Mouse (Mus musculus) heart, embryonic 11.5 days (tissue): Measurements from ENCODE around the gene Capn10. TPM values are rescaled to one million over a fixed set of nuclear protein-coding genes. Genes with fewer than 3 reads are reported as not detected.
A peak's percentile ranks its signal among the peaks of the same experiment; 100 is the strongest.

ENCODE experiments used
- ATAC-seq: fragments of 200-750 bp; cut with Nextera tagmentation; replicated peaks from 2 replicates; pipeline ENCODE4 v1.8.0; 2017; ENCODE audit warnings: moderate library complexity; ENCODE audit not compliant: insufficient number of reproducible peaks, low FRiP score, low TSS enrichment
- H3K27ac ChIP-seq: fragments of 300-500 bp; sonication (generic); 2 replicates; pipeline ENCODE4 v1.5.1; 2014; ENCODE audit warnings: mild to moderate bottlenecking, low read depth, low read length
- H3K27me3 ChIP-seq: fragments of 300-500 bp; sonication (generic); 2 replicates; pipeline ENCODE4 v1.6.1; 2014; ENCODE audit warnings: mild to moderate bottlenecking, low read length, mixed read lengths; ENCODE audit not compliant: control insufficient read depth, insufficient read depth
- H3K36me3 ChIP-seq: fragments of 300-500 bp; sonication (generic); 2 replicates; pipeline ENCODE4 v1.6.1; 2014; ENCODE audit warnings: mild to moderate bottlenecking, low read length, moderate library complexity, mixed read lengths; ENCODE audit not compliant: control insufficient read depth, insufficient read depth
- H3K4me1 ChIP-seq: fragments of 300-500 bp; sonication (generic); 2 replicates; pipeline ENCODE4 v1.6.1; 2014; ENCODE audit warnings: low read length; ENCODE audit not compliant: control insufficient read depth, insufficient read depth
- H3K4me2 ChIP-seq: fragments of 300-500 bp; sonication (generic); 2 replicates; pipeline ENCODE4 v1.6.1; 2014; ENCODE audit warnings: mild to moderate bottlenecking, moderate library complexity
- H3K4me3 ChIP-seq: fragments of 300-500 bp; sonication (generic); 2 replicates; pipeline ENCODE4 v1.5.1; 2014; ENCODE audit warnings: low read depth, low read length
- H3K9ac ChIP-seq: fragments of 300-500 bp; sonication (generic); 2 replicates; pipeline ENCODE4 v1.6.1; 2014; ENCODE audit warnings: mild to moderate bottlenecking, low read depth, low read length, moderate library complexity
- H3K9me3 ChIP-seq: fragments of 300-500 bp; sonication (generic); replicated peaks from 2 replicates; pipeline ENCODE4 v1.6.1; 2016; ENCODE audit warnings: low read length; ENCODE audit not compliant: control insufficient read depth
- WGBS: fragments of 180-500 bp; shearing (Covaris S2); extraction: QIAGEN DNeasy Blood & Tissue Kit; methylation state at CpG from one replicate; pipeline ENCODE4 v1.1.7; 2014; ENCODE audit not compliant: insufficient replicate concordance; 5-methylcytosine and 5-hydroxymethylcytosine counted together
- polyA plus RNA-seq: library from polyadenylated mRNA; unstranded; fragments of >200 nt; fragmentation: Nextera tagmentation; extraction: Ambion mirVana; gene quantifications from 2 replicates; pipeline ENCODE4 v1.2.1, GENCODE M21; 2014

Gene Capn10
- 11.8 and 14.7 TPM in 2 replicates for polyA plus RNA-seq

DNA sequence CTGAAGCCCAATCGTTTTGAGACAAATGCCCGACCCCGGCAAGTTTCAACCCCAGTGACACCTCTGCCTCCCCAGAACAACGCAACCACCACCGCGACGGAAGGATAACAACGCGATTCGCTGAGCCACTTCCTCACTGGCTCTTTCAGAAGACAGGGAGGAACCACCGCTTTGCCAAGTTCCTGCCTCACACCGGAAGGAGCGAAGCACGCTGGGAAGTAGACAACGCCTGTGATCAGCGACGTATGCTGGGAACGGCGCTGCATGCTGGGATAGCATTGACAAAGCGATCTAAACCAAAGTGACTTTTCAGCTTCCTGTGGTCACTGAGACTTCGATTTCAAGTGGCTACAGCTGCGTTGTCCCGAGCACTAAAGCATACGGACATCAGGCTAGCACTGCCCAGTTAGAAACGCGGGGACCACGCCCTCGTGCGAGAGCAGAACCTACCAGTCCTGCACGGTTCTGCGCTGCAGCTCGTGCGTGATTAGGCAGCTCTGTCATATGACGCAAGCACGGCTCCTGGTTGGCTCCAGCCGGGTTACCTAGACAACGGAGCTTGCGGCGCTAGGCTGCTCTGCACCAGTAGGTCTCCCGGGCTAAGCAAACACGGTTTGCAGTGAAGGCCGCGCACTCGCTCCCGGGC is at the start of gene Capn10:
Gene Capn10, plus strand, starts transcription at position 195 of the 646 bp plus-strand sequence.
- peak within 1 kb of the TSS; percentile 85 for H3K27ac ChIP-seq
- peak within 1 kb of the TSS; percentile 78 for H3K4me2 ChIP-seq
- H3K4me3 ChIP-seq: peak within 1 kb of the TSS; percentile 77
- H3K27me3 ChIP-seq: no peaks in the 10 kb centered on the region
- peak within 1 kb of the TSS; percentile 66 for H3K9ac ChIP-seq
- under 1% methylated on average over 45 of the region's 45 CpGs for WGBS
- H3K4me1 ChIP-seq: peaks cover 11% of the 10 kb centered on the region
- no peaks in the 10 kb centered on the region; the same call in 1 of the 2 replicates for H3K9me3 ChIP-seq
- H3K36me3 ChIP-seq: no peaks in the 10 kb centered on the region
- peak; percentile 99 for ATAC-seq

DNA sequence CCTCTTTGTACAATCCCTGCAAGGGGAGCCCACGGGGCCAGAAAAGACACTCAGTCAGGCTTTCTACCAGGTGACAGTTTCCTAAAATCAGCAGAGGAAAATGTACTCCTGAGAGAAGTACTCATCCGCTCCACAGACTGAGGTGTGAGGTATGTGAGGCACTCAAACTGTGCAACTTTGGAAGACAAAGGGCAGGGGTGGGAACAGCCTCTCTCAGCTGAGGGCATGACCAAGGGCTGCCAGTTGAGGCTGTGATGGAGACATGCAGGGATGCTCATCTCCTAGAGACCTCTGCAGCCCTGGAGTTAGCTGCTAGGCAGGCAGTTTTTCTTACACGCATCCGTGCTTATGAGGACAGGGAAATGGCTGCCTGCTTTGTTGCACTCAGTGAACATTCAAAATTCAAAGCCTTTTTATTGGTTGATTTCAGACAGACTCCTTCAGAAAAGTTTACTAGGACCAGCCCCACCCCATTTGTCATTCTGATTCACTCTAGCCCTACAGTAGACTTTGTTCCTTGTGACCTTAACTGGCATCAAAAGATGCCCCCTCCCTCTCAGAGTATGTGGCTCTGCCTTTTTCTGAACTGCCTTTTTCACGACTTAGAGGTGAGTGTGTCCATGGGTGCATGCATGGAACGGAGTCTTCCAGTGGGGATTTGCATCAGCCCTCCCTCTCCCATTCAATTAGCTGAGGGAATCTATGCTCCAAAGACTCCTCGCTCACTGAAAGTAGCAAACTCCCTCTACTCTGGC is 45.1 kb upstream of the Capn10 start:
- 66% methylated on average over 7 of the region's 7 CpGs for WGBS
- Histone ChIP-seq H3K36me3 (no peaks in the 10 kb centered on the region), H3K4me2 (no peak overlapping the region), H3K9ac (no peak overlapping the region), H3K4me3 (no peak overlapping the region), H3K27me3 (0 out of 2 replicates have a peak, but pooled peaks cover 2% of the 10 kb centered on the region), H3K27ac (no peak overlapping the region), H3K9me3 (no peaks in the 10 kb centered on the region), H3K4me1 (no peaks in the 10 kb centered on the region)
- ATAC-seq: no peak

DNA sequence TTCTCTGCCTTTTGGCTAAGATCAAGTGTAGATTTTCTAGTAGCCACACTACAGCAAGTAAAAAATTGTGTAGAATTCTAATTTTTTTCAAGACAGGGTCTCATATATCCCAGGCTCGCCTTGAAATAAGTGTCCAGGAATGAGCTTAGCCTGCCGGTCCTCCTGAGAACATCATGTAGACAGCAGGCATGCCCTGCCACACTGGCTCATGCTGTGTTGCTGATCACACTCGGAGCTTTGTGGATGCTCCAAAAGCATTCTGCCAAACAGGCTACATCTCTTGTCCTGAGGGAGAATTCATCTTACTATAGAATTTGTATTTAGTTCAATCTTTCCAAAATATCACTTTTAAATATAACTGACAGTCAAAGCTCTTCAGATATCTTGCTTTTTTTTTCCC is 41.4 kb upstream of the Capn10 start:
- H3K36me3 ChIP-seq: no peaks in the 10 kb centered on the region
- H3K4me3 ChIP-seq: no peak overlapping the region
- ATAC-seq: no peak
- H3K9ac ChIP-seq: no peak overlapping the region
- 0 out of 2 replicates have a peak, but pooled peaks cover 2% of the 10 kb centered on the region for H3K27me3 ChIP-seq
- no peak overlapping the region for H3K4me2 ChIP-seq
- no peak overlapping the region for H3K27ac ChIP-seq
- no peaks in the 10 kb centered on the region for H3K4me1 ChIP-seq
- no peaks in the 10 kb centered on the region for H3K9me3 ChIP-seq
- WGBS: 68% methylated on average over 3 of the region's 3 CpGs

DNA sequence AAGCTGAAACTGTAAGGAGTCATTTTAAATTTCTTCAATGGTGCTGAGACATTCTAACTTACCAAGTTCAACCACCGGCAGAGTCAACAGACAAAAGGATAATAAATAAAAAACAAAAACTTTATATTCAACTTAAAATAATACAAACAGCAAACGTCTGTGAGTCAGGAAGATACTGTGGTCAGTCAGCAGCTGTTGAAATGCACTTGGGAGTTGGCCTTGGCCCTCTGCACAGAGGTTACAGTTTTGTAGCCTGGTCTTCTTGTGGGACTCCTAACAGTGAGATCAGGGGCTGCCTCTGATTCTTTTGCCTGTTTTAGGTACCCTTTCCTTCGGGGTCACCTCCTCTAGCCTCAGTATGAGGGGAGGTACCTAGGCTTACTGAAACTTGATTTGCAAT is 40.3 kb upstream of the Capn10 start:
- 67% methylated on average over 3 of the region's 3 CpGs for WGBS
- Histone ChIP-seq H3K4me1 (no peaks in the 10 kb centered on the region), H3K4me2 (no peak overlapping the region), H3K9me3 (no peaks in the 10 kb centered on the region), H3K36me3 (no peaks in the 10 kb centered on the region), H3K27me3 (no peaks in the 10 kb centered on the region), H3K27ac (no peak overlapping the region), H3K9ac (no peak overlapping the region), H3K4me3 (no peak overlapping the region)
- no peak for ATAC-seq

DNA sequence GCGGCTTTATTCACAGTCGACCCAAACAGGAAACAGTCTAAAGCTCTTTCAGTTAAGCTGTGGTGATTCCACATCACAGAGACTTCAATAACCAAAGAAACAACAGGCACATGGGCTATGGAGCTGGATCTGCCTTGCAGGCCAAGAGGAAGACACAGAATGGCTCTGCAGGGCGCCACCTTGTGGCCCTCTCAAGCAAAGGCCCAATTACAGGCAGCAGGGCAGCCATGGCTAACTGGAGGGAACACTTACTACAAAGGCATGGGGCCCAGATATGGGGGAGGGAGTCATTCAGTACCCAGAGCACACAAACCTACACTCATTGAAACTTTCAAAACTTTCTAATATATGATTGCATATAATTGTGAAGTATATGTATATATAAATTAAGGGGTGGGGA is 39.1 kb upstream of the Capn10 start:
- no peak overlapping the region for H3K4me2 ChIP-seq
- no peak overlapping the region for H3K9ac ChIP-seq
- no peaks in the 10 kb centered on the region for H3K9me3 ChIP-seq
- H3K4me1 ChIP-seq: no peaks in the 10 kb centered on the region
- ATAC-seq: no peak
- no peak overlapping the region for H3K27ac ChIP-seq
- H3K4me3 ChIP-seq: no peak overlapping the region
- 8% methylated on average over 3 of the region's 3 CpGs for WGBS
- H3K27me3 ChIP-seq: peaks cover 7% of the 10 kb centered on the region
- no peaks in the 10 kb centered on the region for H3K36me3 ChIP-seq

DNA sequence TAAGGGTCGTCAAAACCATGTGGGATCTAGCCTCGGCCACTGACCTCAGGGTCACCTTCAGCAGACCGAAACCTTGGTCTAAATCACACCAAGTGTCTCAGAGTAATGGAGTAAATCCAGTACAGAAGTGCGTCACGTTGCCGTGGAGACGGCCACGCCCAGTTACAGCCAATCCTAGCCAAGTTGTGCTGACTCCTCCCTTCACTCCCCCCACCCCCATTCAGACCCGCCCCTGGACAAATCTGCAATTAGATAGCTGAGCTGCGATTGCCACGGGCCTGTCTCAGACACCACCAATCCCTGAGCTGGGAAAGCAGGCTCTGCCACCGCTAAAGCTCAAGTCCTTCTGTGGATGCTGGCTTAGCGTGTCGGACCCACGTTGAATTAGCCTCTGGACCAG is 31.4 kb upstream of the Capn10 start, which contains the start of gene Ankmy1:
Gene Ankmy1, minus strand, starts transcription at position 121 of the 400 bp plus-strand sequence.
- 0 out of 2 replicates have a peak within 1 kb of the TSS, but pooled peaks have one; percentile 10 for H3K9ac ChIP-seq
- no peaks in the 10 kb centered on the region for H3K9me3 ChIP-seq
- peak within 1 kb of the TSS; percentile 23 for H3K4me3 ChIP-seq
- H3K4me1 ChIP-seq: peaks cover 8% of the 10 kb centered on the region
- peak within 1 kb of the TSS; percentile 31 for H3K4me2 ChIP-seq
- H3K27ac ChIP-seq: no peak within 1 kb of the TSS
- H3K36me3 ChIP-seq: no peaks in the 10 kb centered on the region
- no peak for ATAC-seq
- peaks cover 8% of the 10 kb centered on the region for H3K27me3 ChIP-seq
- 1% methylated on average over 15 of the region's 15 CpGs for WGBS

DNA sequence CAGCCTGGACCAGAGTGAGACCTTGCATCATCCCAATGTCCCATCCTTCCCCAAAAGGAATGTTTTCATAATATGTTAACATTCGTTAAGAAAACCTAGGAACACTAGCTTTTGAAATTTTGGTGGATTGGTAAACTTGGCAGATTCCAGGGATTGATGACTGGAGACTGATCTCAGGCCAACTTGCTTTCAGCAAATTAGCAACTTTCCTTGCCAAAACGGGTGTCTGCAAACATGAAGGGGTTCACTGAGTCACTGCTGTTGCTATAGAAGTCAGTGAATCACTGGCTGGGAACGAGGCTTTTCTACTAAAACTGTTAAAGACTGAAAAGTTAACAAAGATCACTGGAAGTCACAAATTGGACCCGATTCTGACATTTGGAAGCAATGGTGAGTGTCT is 30.5 kb upstream of the Capn10 start:
- ATAC-seq: no peak
- Histone ChIP-seq H3K27me3 (peaks cover 8% of the 10 kb centered on the region), H3K27ac (no peak overlapping the region), H3K4me2 (no peak overlapping the region), H3K4me3 (no peak overlapping the region), H3K9me3 (no peaks in the 10 kb centered on the region), H3K9ac (no peak overlapping the region), H3K4me1 (peaks cover 11% of the 10 kb centered on the region), H3K36me3 (no peaks in the 10 kb centered on the region)
- 65% methylated on average over 4 of the region's 4 CpGs for WGBS

DNA sequence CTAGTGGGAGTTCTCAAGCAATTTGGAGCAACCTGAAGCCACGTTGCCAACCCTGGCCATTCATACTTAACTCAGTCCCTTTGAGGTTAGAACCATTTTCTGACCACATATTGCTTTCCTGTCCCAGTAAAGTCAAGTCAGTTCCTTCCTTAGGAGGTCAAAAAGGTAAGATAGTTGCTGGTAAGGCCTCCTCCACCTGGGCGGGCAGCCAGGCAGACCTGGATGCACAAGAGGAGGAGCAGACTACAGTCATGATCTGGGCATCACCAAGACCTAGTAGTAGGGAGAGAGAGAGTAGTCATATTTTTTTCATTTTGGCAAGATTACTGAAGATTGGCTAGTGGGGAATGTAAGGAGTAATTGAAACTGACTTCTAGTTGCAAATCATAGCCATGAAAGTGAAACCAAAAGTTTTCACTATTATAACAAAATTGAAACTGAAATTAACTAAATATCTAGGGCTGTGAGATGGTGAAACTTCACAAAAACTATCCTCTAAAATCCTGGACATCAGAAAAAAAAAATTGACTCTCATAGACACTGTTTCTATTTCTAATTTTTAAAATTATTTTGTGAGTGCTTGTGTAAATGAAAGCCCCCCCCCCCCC is 28.4 kb upstream of the Capn10 start:
- Histone ChIP-seq H3K9ac (no peak overlapping the region), H3K27me3 (no peaks in the 10 kb centered on the region; the same call in 1 of the 2 replicates), H3K4me3 (no peak overlapping the region), H3K4me1 (peaks cover 18% of the 10 kb centered on the region), H3K9me3 (no peaks in the 10 kb centered on the region), H3K36me3 (no peaks in the 10 kb centered on the region), H3K27ac (no peak overlapping the region), H3K4me2 (no peak overlapping the region)
- ATAC-seq: no peak
- 91% methylated on average over 2 of the region's 2 CpGs for WGBS
